8 mouse cellular contexts compared by ENCODE assay signal in genomic region chr11:117832086-117832969, GRCm38 (mm10). TPM values are rescaled to one million over a fixed set of nuclear protein-coding genes. Genes with fewer than 3 reads are reported as not detected.
A peak's percentile ranks its signal among the peaks of the same experiment; 100 is the strongest.
DNase-seq lines count a peak whose midpoint lies in the region; ATAC-seq and TF ChIP-seq lines count a peak whose summit lies in the region.

No protein-coding gene starts in this region.

- peak overlapping the region; percentile 73 for H3K4me3 ChIP-seq in brown adipose tissue, adult 24 weeks (ENCODE audit: insufficient read depth, low read depth, low read length)
- peak overlapping the region; percentile 28 for H3K4me3 ChIP-seq in forebrain, embryonic 11.5 days (ENCODE audit: low read depth, low read length)
- H3K4me3 ChIP-seq in heart, postnatal 0 days (ENCODE audit: low read depth, low read length), result peak overlapping the region; percentile 24; the same call in 1 of the 2 replicates
- peak overlapping the region; percentile 17 for H3K4me3 ChIP-seq in lung, embryonic 15.5 days
- H3K4me3 ChIP-seq in neural tube, embryonic 15.5 days (replicated peaks), result peak overlapping the region; percentile 41

- peak; percentile 94 for DNase-seq in ES-CJ7 (ENCODE audit: low read depth, low spot score)
- DNase-seq in forebrain, embryonic 11.5 days (ENCODE audit: low spot score), result peak; percentile 92
- DNase-seq in heart, postnatal 0 days (ENCODE audit: low spot score), result peak; percentile 61
- peak; percentile 86 to 90 for DNase-seq in kidney, postnatal 4 days
- peak; percentile 95 for DNase-seq in thymus, postnatal 14 days

- H3K9me3 ChIP-seq in forebrain, embryonic 11.5 days (ENCODE audit: control insufficient read depth, low read length), result no peaks in the 10 kb centered on the region
- H3K9me3 ChIP-seq in heart, postnatal 0 days (replicated peaks; ENCODE audit: control insufficient read depth, low read length), result no peaks in the 10 kb centered on the region
- no peaks in the 10 kb centered on the region for H3K9me3 ChIP-seq in lung, embryonic 15.5 days
- H3K9me3 ChIP-seq in neural tube, embryonic 15.5 days (replicated peaks), result no peaks in the 10 kb centered on the region

- peak; percentile 55 for TF ChIP-seq CTCF in heart, postnatal 0 days (IDR thresholded peaks at IDR 0.05; ENCODE audit: low read depth)

- WGBS in forebrain, embryonic 11.5 days, result 17% methylated on average over 28 of the region's 28 CpGs
- WGBS in heart, postnatal 0 days, result 32% methylated on average over 28 of the region's 28 CpGs
- WGBS in lung, embryonic 15.5 days, result 22% methylated on average over 28 of the region's 28 CpGs
- 17% methylated on average over 28 of the region's 28 CpGs for WGBS in neural tube, embryonic 15.5 days

- 0 out of 2 replicates have a peak overlapping the region, but pooled peaks have one; percentile 17 for H3K9ac ChIP-seq in forebrain, embryonic 11.5 days (ENCODE audit: low read length)
- no peak overlapping the region for H3K9ac ChIP-seq in heart, postnatal 0 days (replicated peaks; ENCODE audit: low read depth, low read length)
- H3K9ac ChIP-seq in lung, embryonic 15.5 days, result no peak overlapping the region
- H3K9ac ChIP-seq in neural tube, embryonic 15.5 days (replicated peaks), result no peak overlapping the region; the same call in 1 of the 2 replicates

- no peaks in the 10 kb centered on the region for H3K36me3 ChIP-seq in forebrain, embryonic 11.5 days (ENCODE audit: control insufficient read depth, insufficient read depth, low read length)
- H3K36me3 ChIP-seq in heart, postnatal 0 days (replicated peaks; ENCODE audit: control insufficient read depth, insufficient read depth, low read length), result no peaks in the 10 kb centered on the region
- H3K36me3 ChIP-seq in lung, embryonic 15.5 days, result no peaks in the 10 kb centered on the region
- no peaks in the 10 kb centered on the region for H3K36me3 ChIP-seq in neural tube, embryonic 15.5 days

- no peaks in the 10 kb centered on the region for H3K27me3 ChIP-seq in forebrain, embryonic 11.5 days (ENCODE audit: control insufficient read depth, insufficient read depth, low read length)
- no peaks in the 10 kb centered on the region for H3K27me3 ChIP-seq in heart, postnatal 0 days (ENCODE audit: control insufficient read depth, insufficient read depth, low read length)
- no peaks in the 10 kb centered on the region for H3K27me3 ChIP-seq in lung, embryonic 15.5 days
- no peaks in the 10 kb centered on the region for H3K27me3 ChIP-seq in neural tube, embryonic 15.5 days (replicated peaks)

- no peak overlapping the region for H3K27ac ChIP-seq in brown adipose tissue, adult 24 weeks (replicated peaks; ENCODE audit: low read depth, low read length)
- H3K27ac ChIP-seq in forebrain, embryonic 11.5 days (ENCODE audit: low read depth, low read length), result no peak overlapping the region
- peak overlapping the region; percentile 18; the same call in 1 of the 2 replicates for H3K27ac ChIP-seq in heart, postnatal 0 days (ENCODE audit: low read depth)
- H3K27ac ChIP-seq in lung, embryonic 15.5 days, result no peak overlapping the region
- peak overlapping the region; percentile 71 for H3K27ac ChIP-seq in neural tube, embryonic 15.5 days (replicated peaks)

- TF ChIP-seq EP300 in heart, postnatal 0 days (IDR thresholded peaks at IDR 0.05; ENCODE audit: low read depth), result no peak

- peaks cover 28% of the 10 kb centered on the region for H3K4me1 ChIP-seq in brown adipose tissue, adult 24 weeks (ENCODE audit: control insufficient read depth, insufficient read depth, insufficient read length, low read length)
- peaks cover 3% of the 10 kb centered on the region; the same call in 1 of the 2 replicates for H3K4me1 ChIP-seq in forebrain, embryonic 11.5 days (replicated peaks; ENCODE audit: control insufficient read depth, insufficient read depth, low read length)
- peaks cover 40% of the 10 kb centered on the region for H3K4me1 ChIP-seq in heart, postnatal 0 days (ENCODE audit: control insufficient read depth, insufficient read depth)
- peaks cover 47% of the 10 kb centered on the region for H3K4me1 ChIP-seq in lung, embryonic 15.5 days
- H3K4me1 ChIP-seq in neural tube, embryonic 15.5 days, result peaks cover 35% of the 10 kb centered on the region

- H3K4me2 ChIP-seq in forebrain, embryonic 11.5 days (ENCODE audit: low read depth, low read length, severe bottlenecking), result peak overlapping the region; percentile 52
- H3K4me2 ChIP-seq in heart, postnatal 0 days (ENCODE audit: low read depth, low read length), result peak overlapping the region; percentile 54
- H3K4me2 ChIP-seq in lung, embryonic 15.5 days, result peak overlapping the region; percentile 50
- H3K4me2 ChIP-seq in neural tube, embryonic 15.5 days, result peak overlapping the region; percentile 60

- ATAC-seq in forebrain, embryonic 11.5 days (replicated peaks; ENCODE audit: low FRiP score), result peak; percentile 71
- ATAC-seq in heart, postnatal 0 days (ENCODE audit: insufficient read depth, low read depth), result no peak
- ATAC-seq in lung, embryonic 15.5 days (ENCODE audit: borderline replicate concordance, extremely low read depth, low FRiP score, low TSS enrichment), result peak; percentile 16; the same call in 1 of the 2 replicates
- peak; percentile 81 for ATAC-seq in neural tube, embryonic 15.5 days (ENCODE audit: low FRiP score)

RNA-seq across cellular contexts. Expression of gene Tk1, which starts 6.4 kb away (rescaled TPM):
- not detected in 2 replicates for polyA plus RNA-seq in brown adipose tissue, adult 24 weeks (2012; ENCODE audit: insufficient read depth, insufficient read length, missing spikeins)
- 118 and 124 TPM in 2 replicates for polyA plus RNA-seq in forebrain, embryonic 11.5 days (2014; fragmentation: Nextera tagmentation; extraction: Ambion mirVana)
- total RNA-seq in heart, postnatal 0 days (2014; rRNA removed; ENCODE audit: low replicate concordance), result 103 and 117 TPM in 2 replicates
- 41.4 and 44.0 TPM in 2 replicates for polyA plus RNA-seq in heart, postnatal 0 days (2015; fragmentation: Nextera tagmentation; extraction: Ambion mirVana)
- 145 and 147 TPM in 2 replicates for polyA plus RNA-seq in lung, embryonic 15.5 days (2015; fragmentation: Nextera tagmentation; extraction: Ambion mirVana)
- 15.6 and 42.9 TPM in 2 replicates for polyA plus RNA-seq in neural tube, embryonic 15.5 days (2015; fragmentation: Nextera tagmentation; extraction: Ambion mirVana)

RNA-seq across cellular contexts. Expression of gene Afmid, which starts 6.6 kb away (rescaled TPM):
- 1.7 and 1.8 TPM in 2 replicates for polyA plus RNA-seq in brown adipose tissue, adult 24 weeks (2012; ENCODE audit: insufficient read depth, insufficient read length, missing spikeins)
- 6.0 and 6.8 TPM in 2 replicates for polyA plus RNA-seq in forebrain, embryonic 11.5 days (2014; fragmentation: Nextera tagmentation; extraction: Ambion mirVana)
- 14.5 and 17.6 TPM in 2 replicates for total RNA-seq in heart, postnatal 0 days (2014; rRNA removed; ENCODE audit: low replicate concordance)
- polyA plus RNA-seq in heart, postnatal 0 days (2015; fragmentation: Nextera tagmentation; extraction: Ambion mirVana), result 13.1 and 16.5 TPM in 2 replicates
- polyA plus RNA-seq in lung, embryonic 15.5 days (2015; fragmentation: Nextera tagmentation; extraction: Ambion mirVana), result 3.8 and 5.3 TPM in 2 replicates
- polyA plus RNA-seq in neural tube, embryonic 15.5 days (2015; fragmentation: Nextera tagmentation; extraction: Ambion mirVana), result 6.0 and 8.0 TPM in 2 replicates

RNA-seq across cellular contexts. Expression of gene Birc5, which starts 16.7 kb away (rescaled TPM):
- polyA plus RNA-seq in brown adipose tissue, adult 24 weeks (2012; ENCODE audit: insufficient read depth, insufficient read length, missing spikeins), result 1.1 TPM in 1 of 2 replicates, not detected in the other
- 355 and 365 TPM in 2 replicates for polyA plus RNA-seq in forebrain, embryonic 11.5 days (2014; fragmentation: Nextera tagmentation; extraction: Ambion mirVana)
- total RNA-seq in heart, postnatal 0 days (2014; rRNA removed; ENCODE audit: low replicate concordance), result 36.1 and 56.8 TPM in 2 replicates
- polyA plus RNA-seq in heart, postnatal 0 days (2015; fragmentation: Nextera tagmentation; extraction: Ambion mirVana), result 83.6 and 85.0 TPM in 2 replicates
- 352 and 368 TPM in 2 replicates for polyA plus RNA-seq in lung, embryonic 15.5 days (2015; fragmentation: Nextera tagmentation; extraction: Ambion mirVana)
- 26.7 and 88.4 TPM in 2 replicates for polyA plus RNA-seq in neural tube, embryonic 15.5 days (2015; fragmentation: Nextera tagmentation; extraction: Ambion mirVana)

RNA-seq across cellular contexts. Expression of gene Gm20708, which starts 22.9 kb away (rescaled TPM):
- polyA plus RNA-seq in brown adipose tissue, adult 24 weeks (2012; ENCODE audit: insufficient read depth, insufficient read length, missing spikeins), result not detected in 2 replicates
- polyA plus RNA-seq in forebrain, embryonic 11.5 days (2014; fragmentation: Nextera tagmentation; extraction: Ambion mirVana), result 0.55 and 0.87 TPM in 2 replicates
- total RNA-seq in heart, postnatal 0 days (2014; rRNA removed; ENCODE audit: low replicate concordance), result 2.6 TPM in 1 of 2 replicates, not detected in the other
- 0.52 and 0.68 TPM in 2 replicates for polyA plus RNA-seq in heart, postnatal 0 days (2015; fragmentation: Nextera tagmentation; extraction: Ambion mirVana)
- polyA plus RNA-seq in lung, embryonic 15.5 days (2015; fragmentation: Nextera tagmentation; extraction: Ambion mirVana), result 0.24 TPM in 1 of 2 replicates, not detected in the other
- 0.95 and 1.7 TPM in 2 replicates for polyA plus RNA-seq in neural tube, embryonic 15.5 days (2015; fragmentation: Nextera tagmentation; extraction: Ambion mirVana)

RNA-seq across cellular contexts. Expression of gene Syngr2, which starts 22.9 kb away (rescaled TPM):
- polyA plus RNA-seq in brown adipose tissue, adult 24 weeks (2012; ENCODE audit: insufficient read depth, insufficient read length, missing spikeins), result 30.4 and 30.5 TPM in 2 replicates
- 32.7 and 36.6 TPM in 2 replicates for polyA plus RNA-seq in forebrain, embryonic 11.5 days (2014; fragmentation: Nextera tagmentation; extraction: Ambion mirVana)
- total RNA-seq in heart, postnatal 0 days (2014; rRNA removed; ENCODE audit: low replicate concordance), result 151 TPM in 2 replicates
- 95.2 and 105 TPM in 2 replicates for polyA plus RNA-seq in heart, postnatal 0 days (2015; fragmentation: Nextera tagmentation; extraction: Ambion mirVana)
- 63.3 and 73.7 TPM in 2 replicates for polyA plus RNA-seq in lung, embryonic 15.5 days (2015; fragmentation: Nextera tagmentation; extraction: Ambion mirVana)
- polyA plus RNA-seq in neural tube, embryonic 15.5 days (2015; fragmentation: Nextera tagmentation; extraction: Ambion mirVana), result 13.7 and 52.4 TPM in 2 replicates

Comparison
In these comparisons a context has a peak if more than half of its experiments do, and no peak if none do; other contexts are left out.
1. H3K27ac ChIP-seq: peak in heart, postnatal 0 days (single experiment) and neural tube, embryonic 15.5 days (single experiment); none in brown adipose tissue, adult 24 weeks (single experiment), forebrain, embryonic 11.5 days (single experiment) and lung, embryonic 15.5 days (single experiment).
2. H3K4me3 ChIP-seq: peak in every context shown above with its lines; median percentile 73 in brown adipose tissue, adult 24 weeks; 41 in neural tube, embryonic 15.5 days; 28 in forebrain, embryonic 11.5 days; 24 in heart, postnatal 0 days; 17 in lung, embryonic 15.5 days.
3. RNA of gene Tk1, which starts 6.4 kb away (polyA plus RNA-seq): 145 to 147 TPM in lung, embryonic 15.5 days, 118 to 124 TPM in forebrain, embryonic 11.5 days, 41.4 to 44.0 TPM in heart, postnatal 0 days and 15.6 to 42.9 TPM in neural tube, embryonic 15.5 days; not detected in brown adipose tissue, adult 24 weeks; every median in the first group is over 10 times any median in the second.
4. RNA of gene Birc5, which starts 16.7 kb away (polyA plus RNA-seq): 355 to 365 TPM in forebrain, embryonic 11.5 days, 352 to 368 TPM in lung, embryonic 15.5 days, 83.6 to 85.0 TPM in heart, postnatal 0 days and 26.7 to 88.4 TPM in neural tube, embryonic 15.5 days; 1.1 TPM in brown adipose tissue, adult 24 weeks; every median in the first group is over 10 times any median in the second.
5. Peak in every context shown above with its lines, with median percentiles within 50 percentile points of each other: DNase-seq and H3K4me2 ChIP-seq.